Mouse (Mus musculus): ENCODE measurements around the gene Eps8l3. TPM values are rescaled to one million over a fixed set of nuclear protein-coding genes. Genes with fewer than 3 reads are reported as not detected.
"Not testable (repeated sequence)": the region's sequence is repeated elsewhere in the genome, so short reads cannot be mapped to it uniquely, and the experiment has no call there.

Gene Eps8l3
- total and polyA plus RNA-seq, 2 experiments from 2014 or later: not detected

- no peak overlapping the region for H3K27ac ChIP-seq (ENCODE audit: low read depth)
- 53% methylated on average over 12 of the region's 12 CpGs for WGBS
- TF ChIP-seq EP300 (IDR thresholded peaks at IDR 0.05; ENCODE audit: low read depth) (no peak), CTCF (IDR thresholded peaks at IDR 0.05; ENCODE audit: low read depth) (no peak)
Observed at GRCm38 (mm10) chr3:107877747-107878736, 1.0 kb downstream of the Eps8l3 start.

GRCm38 (mm10) chr3:107887674-107888495, 10.9 kb downstream of the Eps8l3 start:
- Histone ChIP-seq H3K27me3 (ENCODE audit: control insufficient read depth, insufficient read depth, low read length) (no peaks in the 10 kb centered on the region), H3K27ac (ENCODE audit: low read depth) (peak overlapping the region; percentile 35; the same call in 1 of the 2 replicates), H3K9me3 (replicated peaks; ENCODE audit: control insufficient read depth, low read length) (no peaks in the 10 kb centered on the region), H3K4me2 (ENCODE audit: low read depth, low read length) (no peak overlapping the region), H3K4me3 (ENCODE audit: low read depth, low read length) (no peak overlapping the region), H3K9ac (replicated peaks; ENCODE audit: low read depth, low read length) (no peak overlapping the region), H3K4me1 (ENCODE audit: control insufficient read depth, insufficient read depth) (no peaks in the 10 kb centered on the region), H3K36me3 (replicated peaks; ENCODE audit: control insufficient read depth, insufficient read depth, low read length) (no peaks in the 10 kb centered on the region)
- 75% methylated on average over 9 of the region's 9 CpGs for WGBS
- peak; percentile 74 for ATAC-seq (ENCODE audit: insufficient read depth, low read depth)
- TF ChIP-seq CTCF (IDR thresholded peaks at IDR 0.05; ENCODE audit: low read depth): no peak
- TF ChIP-seq EP300 (IDR thresholded peaks at IDR 0.05; ENCODE audit: low read depth): no peak
- no peak for DNase-seq (ENCODE audit: low spot score)

More at GRCm38 (mm10) chr3:107877747-107878736, 1.0 kb downstream of the Eps8l3 start:
- DNase-seq (ENCODE audit: low spot score): no peak
- Histone ChIP-seq H3K9ac (replicated peaks; ENCODE audit: low read depth, low read length) (no peak overlapping the region), H3K9me3 (replicated peaks; ENCODE audit: control insufficient read depth, low read length) (no peaks in the 10 kb centered on the region), H3K4me3 (ENCODE audit: low read depth, low read length) (no peak overlapping the region), H3K36me3 (replicated peaks; ENCODE audit: control insufficient read depth, insufficient read depth, low read length) (no peaks in the 10 kb centered on the region), H3K4me1 (ENCODE audit: control insufficient read depth, insufficient read depth) (no peaks in the 10 kb centered on the region), H3K4me2 (ENCODE audit: low read depth, low read length) (no peak overlapping the region), H3K27me3 (ENCODE audit: control insufficient read depth, insufficient read depth, low read length) (0 out of 2 replicates have a peak, but pooled peaks cover 2% of the 10 kb centered on the region)
- no peak for ATAC-seq (ENCODE audit: insufficient read depth, low read depth)

- not testable (repeated sequence) for H3K27me3 ChIP-seq (ENCODE audit: control insufficient read depth, insufficient read depth, low read length); H3K4me2 ChIP-seq (ENCODE audit: low read depth, low read length); ATAC-seq (ENCODE audit: insufficient read depth, low read depth); DNase-seq (ENCODE audit: low spot score); H3K4me3 ChIP-seq (ENCODE audit: low read depth, low read length); H3K36me3 ChIP-seq (replicated peaks; ENCODE audit: control insufficient read depth, insufficient read depth, low read length); H3K27ac ChIP-seq (ENCODE audit: low read depth); H3K9me3 ChIP-seq (replicated peaks; ENCODE audit: control insufficient read depth, low read length); H3K9ac ChIP-seq (replicated peaks; ENCODE audit: low read depth, low read length); H3K4me1 ChIP-seq (ENCODE audit: control insufficient read depth, insufficient read depth)
- 76% methylated on average over 2 of the region's 2 CpGs for WGBS
Observed at GRCm38 (mm10) chr3:107889236-107889635, 12.2 kb downstream of the Eps8l3 start.

- peaks cover 10% of the 10 kb centered on the region; the same call in 1 of the 2 replicates for H3K4me1 ChIP-seq (ENCODE audit: control insufficient read depth, insufficient read depth)
- peak overlapping the region; percentile 83 for H3K9ac ChIP-seq (replicated peaks; ENCODE audit: low read depth, low read length)
- DNase-seq (ENCODE audit: low spot score): no peak
- no peaks in the 10 kb centered on the region for H3K27me3 ChIP-seq (ENCODE audit: control insufficient read depth, insufficient read depth, low read length)
- TF ChIP-seq EP300 (IDR thresholded peaks at IDR 0.05; ENCODE audit: low read depth): no peak
- no peak for TF ChIP-seq CTCF (IDR thresholded peaks at IDR 0.05; ENCODE audit: low read depth)
- 0 out of 2 replicates have a peak, but pooled peaks cover 5% of the 10 kb centered on the region for H3K36me3 ChIP-seq (replicated peaks; ENCODE audit: control insufficient read depth, insufficient read depth, low read length)
- no peaks in the 10 kb centered on the region for H3K9me3 ChIP-seq (replicated peaks; ENCODE audit: control insufficient read depth, low read length)
- ATAC-seq (ENCODE audit: insufficient read depth, low read depth): no peak
- H3K4me3 ChIP-seq (ENCODE audit: low read depth, low read length): peak overlapping the region; percentile 81
- H3K27ac ChIP-seq (ENCODE audit: low read depth): no peak overlapping the region
- peak overlapping the region; percentile 96 for H3K4me2 ChIP-seq (ENCODE audit: low read depth, low read length)
- WGBS: 11% methylated on average over 6 of the region's 6 CpGs
Observed at GRCm38 (mm10) chr3:107895194-107895719, 18.2 kb downstream of the Eps8l3 start.

Data from heart, postnatal 0 days (tissue).